Mouse (Mus musculus) gonadal fat pad, adult 2 months (tissue): ENCODE data around the gene Ncmap. TPM values are rescaled to one million over a fixed set of nuclear protein-coding genes. Genes with fewer than 3 reads are reported as not detected.
A peak's percentile ranks its signal among the peaks of the same experiment; 100 is the strongest.

Experiments used
- DNase-seq: peaks from one replicate; pipeline ENCODE4 v3.0.0-alpha.2; 2012; ENCODE audit warnings: low read depth
- polyA plus RNA-seq: library from polyadenylated mRNA; depleted of rRNA; stranded (reverse); fragments of >200 nt; gene quantifications from 2 replicates; pipeline ENCODE4 v1.2.3, GENCODE M21; 2012; rRNA removed

Ncmap gene
- 9.5 and 11.1 TPM in 2 replicates for polyA plus RNA-seq

GRCm38 (mm10) chr4:135397991-135398390 is at the start of gene Ncmap:
Gene Ncmap, minus strand, starts transcription at chr4:135398227.
- DNase-seq = no peak

GRCm38 (mm10) chr4:135442473-135442872 is 44.4 kb upstream of the Ncmap start:
- no peak for DNase-seq

GRCm38 (mm10) chr4:135439904-135440522 is 42.0 kb upstream of the Ncmap start:
- DNase-seq = no peak

- no peak for DNase-seq
Measured at GRCm38 (mm10) chr4:135439188-135439647, 41.2 kb upstream of the Ncmap start.

- no peak for DNase-seq
Measured at GRCm38 (mm10) chr4:135437924-135438323, 39.9 kb upstream of the Ncmap start.

- DNase-seq = no peak
Measured at GRCm38 (mm10) chr4:135436291-135436690, 38.3 kb upstream of the Ncmap start.

- DNase-seq = no peak
Measured at GRCm38 (mm10) chr4:135434395-135434789, 36.4 kb upstream of the Ncmap start.

- no peak for DNase-seq
Measured at GRCm38 (mm10) chr4:135433443-135434394, 35.7 kb upstream of the Ncmap start, which contains the start of gene Rcan3. Gene Rcan3, minus strand, starts transcription at chr4:135433853.

- DNase-seq = no peak
Measured at GRCm38 (mm10) chr4:135433086-135433442, 35.0 kb upstream of the Ncmap start.

GRCm38 (mm10) chr4:135429990-135430760 is 32.1 kb upstream of the Ncmap start:
- DNase-seq = no peak

- no peak for DNase-seq
Measured at GRCm38 (mm10) chr4:135429383-135429782, 31.4 kb upstream of the Ncmap start.

- no peak for DNase-seq
Measured at GRCm38 (mm10) chr4:135426587-135426986, 28.6 kb upstream of the Ncmap start.

GRCm38 (mm10) chr4:135425625-135426024 is 27.6 kb upstream of the Ncmap start:
- no peak for DNase-seq

GRCm38 (mm10) chr4:135420961-135421360 is 22.9 kb upstream of the Ncmap start:
- no peak for DNase-seq

GRCm38 (mm10) chr4:135420416-135420815 is 22.4 kb upstream of the Ncmap start:
- DNase-seq = no peak

- no peak for DNase-seq
Measured at GRCm38 (mm10) chr4:135419996-135420395, 22.0 kb upstream of the Ncmap start.

GRCm38 (mm10) chr4:135416367-135416766 is 18.3 kb upstream of the Ncmap start:
- no peak for DNase-seq

- no peak for DNase-seq
Measured at GRCm38 (mm10) chr4:135413491-135413890, 15.5 kb upstream of the Ncmap start.

GRCm38 (mm10) chr4:135411633-135412032 is 13.6 kb upstream of the Ncmap start:
- DNase-seq = no peak

- DNase-seq = no peak
Measured at GRCm38 (mm10) chr4:135406180-135406579, 8.2 kb upstream of the Ncmap start.

- no peak for DNase-seq
Measured at GRCm38 (mm10) chr4:135404916-135405315, 6.9 kb upstream of the Ncmap start.

GRCm38 (mm10) chr4:135404048-135404447 is 6.0 kb upstream of the Ncmap start:
- DNase-seq = peak; percentile 49
